Mouse (Mus musculus) liver, embryonic 13.5 days (tissue): ENCODE measurements around the gene Nmnat2. TPM values are rescaled to one million over a fixed set of nuclear protein-coding genes. Genes with fewer than 3 reads are reported as not detected.

Source experiments
- ATAC-seq: fragments of 200-750 bp; cut with Nextera tagmentation; 2 replicates; pipeline ENCODE4 v1.8.0; 2017; ENCODE audit warnings: low read depth, mild to moderate bottlenecking, moderate number of reproducible peaks, moderate library complexity
- DNase-seq: peaks from one replicate; pipeline ENCODE4 v3.0.0; 2022
- H3K27ac ChIP-seq: fragments of 300-500 bp; sonication (generic); 2 replicates; pipeline ENCODE4 v1.5.1; 2015; ENCODE audit warnings: moderate library complexity, mild to moderate bottlenecking, inconsistent platforms
- H3K27me3 ChIP-seq: fragments of 300-500 bp; sonication (generic); 2 replicates; pipeline ENCODE4 v1.6.1; 2015; ENCODE audit warnings: mild to moderate bottlenecking, inconsistent platforms
- H3K36me3 ChIP-seq: fragments of 300-500 bp; sonication (generic); 2 replicates; pipeline ENCODE4 v1.6.1; 2015; ENCODE audit warnings: mild to moderate bottlenecking, inconsistent platforms
- H3K4me1 ChIP-seq: fragments of 300-500 bp; sonication (generic); replicated peaks from 2 replicates; pipeline ENCODE4 v1.6.1; 2015; ENCODE audit warnings: inconsistent platforms
- H3K4me2 ChIP-seq: fragments of 300-500 bp; sonication (generic); 2 replicates; pipeline ENCODE4 v1.6.1; 2015; ENCODE audit warnings: inconsistent platforms, mild to moderate bottlenecking, moderate library complexity
- H3K4me3 ChIP-seq: fragments of 300-500 bp; sonication (generic); replicated peaks from 2 replicates; pipeline ENCODE4 v1.5.1; 2015; ENCODE audit warnings: mild to moderate bottlenecking, inconsistent platforms
- H3K9ac ChIP-seq: fragments of 300-500 bp; sonication (generic); 2 replicates; pipeline ENCODE4 v1.6.1; 2015; ENCODE audit warnings: mild to moderate bottlenecking, inconsistent platforms
- H3K9me3 ChIP-seq: fragments of 300-500 bp; sonication (generic); replicated peaks from 2 replicates; pipeline ENCODE4 v1.6.1; 2016; ENCODE audit warnings: inconsistent platforms
- WGBS: fragments of 180-500 bp; shearing (Covaris S2); methylation state at CpG from one replicate; pipeline ENCODE4 v1.1.7; 2015; ENCODE audit not compliant: insufficient replicate concordance; 5-methylcytosine and 5-hydroxymethylcytosine counted together
- polyA plus RNA-seq: library from polyadenylated mRNA; unstranded; fragments of >200 nt; fragmentation: Nextera tagmentation; extraction: Ambion mirVana; gene quantifications from 2 replicates; pipeline ENCODE4 v1.2.1, GENCODE M21; 2015

The Nmnat2 gene
- 0.09 and 0.17 TPM in 2 replicates for polyA plus RNA-seq

- Histone ChIP-seq H3K27ac (no peak within 1 kb of the TSS), H3K4me3 (peak within 1 kb of the TSS; percentile 14), H3K9me3 (no peaks in the 10 kb centered on the region), H3K4me1 (peaks cover 7% of the 10 kb centered on the region; the same call in 1 of the 2 replicates), H3K4me2 (peak within 1 kb of the TSS; percentile 36), H3K27me3 (peaks cover 51% of the 10 kb centered on the region), H3K9ac (no peak within 1 kb of the TSS), H3K36me3 (no peaks in the 10 kb centered on the region)
- DNase-seq (no peak), ATAC-seq (no peak)
- 3% methylated on average over 42 of the region's 42 CpGs for WGBS
These were observed at the start of gene Nmnat2 for GRCm38 (mm10) chr1:152954821-152955523. Nmnat2 (plus strand) TSS chr1:152954993.

GRCm38 (mm10) chr1:152913483-152914460, 41.0 kb upstream of the Nmnat2 start:
- no peaks in the 10 kb centered on the region for H3K9me3 ChIP-seq
- no peaks in the 10 kb centered on the region for H3K36me3 ChIP-seq
- H3K4me3 ChIP-seq = no peak overlapping the region
- no peak overlapping the region for H3K4me2 ChIP-seq
- H3K27me3 ChIP-seq = no peaks in the 10 kb centered on the region
- no peak for ATAC-seq
- 54% methylated on average over 6 of the region's 6 CpGs for WGBS
- DNase-seq = no peak
- no peak overlapping the region for H3K27ac ChIP-seq
- no peak overlapping the region for H3K9ac ChIP-seq
- H3K4me1 ChIP-seq = no peaks in the 10 kb centered on the region

GRCm38 (mm10) chr1:152915766-152916165, 39.0 kb upstream of the Nmnat2 start:
- DNase-seq (no peak), ATAC-seq (no peak)
- H3K4me2 ChIP-seq = no peak overlapping the region
- H3K4me1 ChIP-seq = no peaks in the 10 kb centered on the region
- no peak overlapping the region for H3K27ac ChIP-seq
- H3K9ac ChIP-seq = no peak overlapping the region
- H3K27me3 ChIP-seq = no peaks in the 10 kb centered on the region
- H3K4me3 ChIP-seq = no peak overlapping the region
- WGBS = 44% methylated on average over 5 of the region's 5 CpGs
- H3K9me3 ChIP-seq = no peaks in the 10 kb centered on the region
- H3K36me3 ChIP-seq = no peaks in the 10 kb centered on the region

- no peaks in the 10 kb centered on the region for H3K27me3 ChIP-seq
- no peak overlapping the region for H3K27ac ChIP-seq
- no peaks in the 10 kb centered on the region for H3K4me1 ChIP-seq
- H3K36me3 ChIP-seq = no peaks in the 10 kb centered on the region
- DNase-seq (no peak), ATAC-seq (no peak)
- H3K4me2 ChIP-seq = no peak overlapping the region
- H3K4me3 ChIP-seq = no peak overlapping the region
- no peaks in the 10 kb centered on the region for H3K9me3 ChIP-seq
- WGBS = 75% methylated on average over 5 of the region's 5 CpGs
- H3K9ac ChIP-seq = no peak overlapping the region
These were observed 37.9 kb upstream of the Nmnat2 start for GRCm38 (mm10) chr1:152916936-152917335.

GRCm38 (mm10) chr1:152917626-152918025, 37.2 kb upstream of the Nmnat2 start:
- no peaks in the 10 kb centered on the region for H3K4me1 ChIP-seq
- H3K27me3 ChIP-seq = no peaks in the 10 kb centered on the region
- H3K9me3 ChIP-seq = no peaks in the 10 kb centered on the region
- no peak for DNase-seq
- no peak overlapping the region for H3K9ac ChIP-seq
- WGBS = 50% methylated on average over 4 of the region's 4 CpGs
- H3K36me3 ChIP-seq = no peaks in the 10 kb centered on the region
- H3K4me3 ChIP-seq = no peak overlapping the region
- no peak overlapping the region for H3K4me2 ChIP-seq
- H3K27ac ChIP-seq = no peak overlapping the region
- ATAC-seq = no peak

- DNase-seq = no peak
These were observed 33.0 kb upstream of the Nmnat2 start for GRCm38 (mm10) chr1:152921786-152922185.

GRCm38 (mm10) chr1:152933962-152934361, 20.8 kb upstream of the Nmnat2 start:
- Histone ChIP-seq H3K4me2 (0 out of 2 replicates have a peak overlapping the region, but pooled peaks have one; percentile 13), H3K27me3 (no peaks in the 10 kb centered on the region), H3K4me3 (no peak overlapping the region), H3K9ac (no peak overlapping the region; the same call in 1 of the 2 replicates), H3K4me1 (no peaks in the 10 kb centered on the region), H3K27ac (no peak overlapping the region), H3K9me3 (no peaks in the 10 kb centered on the region), H3K36me3 (no peaks in the 10 kb centered on the region)
- DNase-seq (no peak), ATAC-seq (no peak)
- WGBS = 31% methylated on average over 11 of the region's 11 CpGs

More at GRCm38 (mm10) chr1:152921786-152922185, 33.0 kb upstream of the Nmnat2 start:
- H3K9me3 ChIP-seq = no peaks in the 10 kb centered on the region
- H3K36me3 ChIP-seq = no peaks in the 10 kb centered on the region
- no peaks in the 10 kb centered on the region for H3K27me3 ChIP-seq
- no peak overlapping the region for H3K4me3 ChIP-seq
- no peak overlapping the region for H3K27ac ChIP-seq
- no peak for ATAC-seq
- no peaks in the 10 kb centered on the region for H3K4me1 ChIP-seq
- no peak overlapping the region for H3K4me2 ChIP-seq
- WGBS = 43% methylated on average over 3 of the region's 3 CpGs
- no peak overlapping the region for H3K9ac ChIP-seq

GRCm38 (mm10) chr1:152935476-152935875, 19.3 kb upstream of the Nmnat2 start:
- no peak for DNase-seq
- Histone ChIP-seq H3K27ac (no peak overlapping the region), H3K36me3 (no peaks in the 10 kb centered on the region), H3K4me2 (no peak overlapping the region), H3K4me3 (no peak overlapping the region), H3K27me3 (no peaks in the 10 kb centered on the region), H3K9ac (no peak overlapping the region), H3K9me3 (no peaks in the 10 kb centered on the region), H3K4me1 (no peaks in the 10 kb centered on the region)
- 75% methylated on average over 6 of the region's 6 CpGs for WGBS
- ATAC-seq = no peak

- Histone ChIP-seq H3K4me1 (no peaks in the 10 kb centered on the region), H3K36me3 (no peaks in the 10 kb centered on the region), H3K9ac (no peak overlapping the region), H3K4me2 (no peak overlapping the region), H3K27ac (no peak overlapping the region), H3K9me3 (no peaks in the 10 kb centered on the region), H3K4me3 (no peak overlapping the region), H3K27me3 (no peaks in the 10 kb centered on the region)
- ATAC-seq (no peak), DNase-seq (no peak)
- 74% methylated on average over 5 of the region's 5 CpGs for WGBS
These were observed 18.4 kb upstream of the Nmnat2 start for GRCm38 (mm10) chr1:152936365-152936764.

GRCm38 (mm10) chr1:152942977-152943376, 11.8 kb upstream of the Nmnat2 start:
- no peak overlapping the region for H3K4me2 ChIP-seq
- H3K4me1 ChIP-seq = no peaks in the 10 kb centered on the region
- H3K36me3 ChIP-seq = no peaks in the 10 kb centered on the region
- no peak overlapping the region for H3K27ac ChIP-seq
- ATAC-seq = no peak
- no peak overlapping the region for H3K9ac ChIP-seq
- no peak overlapping the region for H3K4me3 ChIP-seq
- no peaks in the 10 kb centered on the region for H3K27me3 ChIP-seq
- 45% methylated on average over 4 of the region's 4 CpGs for WGBS
- no peak for DNase-seq
- no peaks in the 10 kb centered on the region for H3K9me3 ChIP-seq

GRCm38 (mm10) chr1:152954167-152954566, 626 bp upstream of the Nmnat2 start:
- no peak overlapping the region for H3K4me3 ChIP-seq
- peaks cover 7% of the 10 kb centered on the region; the same call in 1 of the 2 replicates for H3K4me1 ChIP-seq
- no peak overlapping the region for H3K27ac ChIP-seq
- ATAC-seq (no peak), DNase-seq (no peak)
- H3K9ac ChIP-seq = no peak overlapping the region
- H3K27me3 ChIP-seq = peaks cover 51% of the 10 kb centered on the region
- H3K9me3 ChIP-seq = no peaks in the 10 kb centered on the region
- WGBS = 55% methylated on average over 5 of the region's 5 CpGs
- H3K36me3 ChIP-seq = no peaks in the 10 kb centered on the region
- no peak overlapping the region for H3K4me2 ChIP-seq
